Mouse (Mus musculus) lung, postnatal 0 days (tissue): ENCODE measurements around the gene Ugt3a2. TPM values are rescaled to one million over a fixed set of nuclear protein-coding genes. Genes with fewer than 3 reads are reported as not detected.

Experiments
- ATAC-seq: fragments of 200-750 bp; cut with Nextera tagmentation; 2 replicates; pipeline ENCODE4 v1.8.0; 2017; ENCODE audit warnings: moderate library complexity
- DNase-seq: peaks from one replicate; pipeline ENCODE4 v3.0.0-alpha.2; 2016; ENCODE audit warnings: low spot score
- H3K27ac ChIP-seq: fragments of 300-500 bp; sonication (generic); 2 replicates; pipeline ENCODE4 v1.5.1; 2014; ENCODE audit warnings: antibody characterized with exemption, mild to moderate bottlenecking, low read length, mixed read lengths
- H3K27me3 ChIP-seq: fragments of 300-500 bp; sonication (generic); replicated peaks from 2 replicates; pipeline ENCODE4 v1.6.1; 2014; ENCODE audit warnings: low read length, mixed read lengths; ENCODE audit not compliant: insufficient read depth
- H3K36me3 ChIP-seq: fragments of 300-500 bp; sonication (generic); 2 replicates; pipeline ENCODE4 v1.6.1; 2014; ENCODE audit warnings: low read length, mixed read lengths; ENCODE audit not compliant: insufficient read depth
- H3K4me1 ChIP-seq: fragments of 300-500 bp; sonication (generic); 2 replicates; pipeline ENCODE4 v1.6.1; 2014; ENCODE audit warnings: antibody characterized with exemption, low read depth, low read length, mixed read lengths; ENCODE audit not compliant: insufficient read depth
- H3K4me2 ChIP-seq: fragments of 300-500 bp; sonication (generic); replicated peaks from 2 replicates; pipeline ENCODE4 v1.6.1; 2014; ENCODE audit warnings: low read depth, mild to moderate bottlenecking, low read length, moderate library complexity, mixed read lengths
- H3K4me3 ChIP-seq: fragments of 300-500 bp; sonication (generic); 2 replicates; pipeline ENCODE4 v1.5.1; 2014; ENCODE audit warnings: low read depth, low read length
- H3K9ac ChIP-seq: fragments of 300-500 bp; sonication (generic); replicated peaks from 2 replicates; pipeline ENCODE4 v1.6.1; 2014; ENCODE audit warnings: low read depth, mild to moderate bottlenecking
- H3K9me3 ChIP-seq: fragments of 300-500 bp; sonication (generic); 2 replicates; pipeline ENCODE4 v1.6.1; 2016; ENCODE audit warnings: low read length, mixed read lengths
- CTCF ChIP-seq: IDR thresholded peaks from 2 replicates; pipeline ENCODE4 v1.5.1; 2016; ENCODE audit warnings: antibody characterized with exemption, mild to moderate bottlenecking
- EP300 ChIP-seq: IDR thresholded peaks from 2 replicates; pipeline ENCODE4 v1.6.1; 2016; ENCODE audit warnings: antibody characterized with exemption, mild to moderate bottlenecking, control low read depth
- WGBS: fragments of 180-500 bp; shearing (Covaris S2); extraction: QIAGEN DNeasy Blood & Tissue Kit; methylation state at CpG from one replicate; pipeline ENCODE4 v1.1.7; 2014; 5-methylcytosine and 5-hydroxymethylcytosine counted together
- polyA plus RNA-seq: library from polyadenylated mRNA; unstranded; fragments of >200 nt; fragmentation: Nextera tagmentation; extraction: Ambion mirVana; gene quantifications from 2 replicates; pipeline ENCODE4 v1.2.1, GENCODE M21; 2015

Ugt3a2 gene
- polyA plus RNA-seq, result not detected in 2 replicates

- Histone ChIP-seq H3K9ac (no peak within 1 kb of the TSS), H3K36me3 (no peaks in the 10 kb centered on the region), H3K4me2 (no peak within 1 kb of the TSS), H3K27ac (no peak within 1 kb of the TSS), H3K4me3 (no peak within 1 kb of the TSS), H3K27me3 (no peaks in the 10 kb centered on the region), H3K4me1 (no peaks in the 10 kb centered on the region), H3K9me3 (no peaks in the 10 kb centered on the region)
- ATAC-seq, result no peak
- 73% methylated on average over 4 of the region's 4 CpGs for WGBS
- no peak for TF ChIP-seq CTCF
- no peak for TF ChIP-seq EP300
- no peak for DNase-seq
Measured at GRCm38 (mm10) chr15:9335341-9335740, at the start of gene Ugt3a2. Gene Ugt3a2, plus strand, starts transcription at chr15:9335550.

GRCm38 (mm10) chr15:9289660-9290059 is 45.7 kb upstream of the Ugt3a2 start:
- Histone ChIP-seq H3K9ac (no peak overlapping the region), H3K4me2 (no peak overlapping the region), H3K9me3 (no peaks in the 10 kb centered on the region), H3K36me3 (no peaks in the 10 kb centered on the region), H3K27ac (no peak overlapping the region), H3K4me1 (no peaks in the 10 kb centered on the region), H3K4me3 (no peak overlapping the region), H3K27me3 (no peaks in the 10 kb centered on the region)
- DNase-seq (no peak), ATAC-seq (no peak)
- WGBS, result 55% methylated on average over 2 of the region's 2 CpGs
- TF ChIP-seq EP300, result no peak
- TF ChIP-seq CTCF, result no peak

- Histone ChIP-seq H3K27me3 (no peaks in the 10 kb centered on the region), H3K9me3 (no peaks in the 10 kb centered on the region), H3K9ac (no peak overlapping the region), H3K4me2 (no peak overlapping the region), H3K4me1 (no peaks in the 10 kb centered on the region), H3K27ac (no peak overlapping the region), H3K36me3 (no peaks in the 10 kb centered on the region), H3K4me3 (no peak overlapping the region)
- 71% methylated on average over 8 of the region's 8 CpGs for WGBS
- no peak for DNase-seq
- ATAC-seq, result no peak
- TF ChIP-seq EP300 (no peak), CTCF (no peak)
Measured at GRCm38 (mm10) chr15:9305978-9306692, 29.2 kb upstream of the Ugt3a2 start.

- no peak overlapping the region for H3K4me3 ChIP-seq
- H3K36me3 ChIP-seq, result no peaks in the 10 kb centered on the region
- H3K4me2 ChIP-seq, result no peak overlapping the region
- H3K27me3 ChIP-seq, result no peaks in the 10 kb centered on the region
- 63% methylated on average over 2 of the region's 2 CpGs for WGBS
- no peak for ATAC-seq
- H3K4me1 ChIP-seq, result no peaks in the 10 kb centered on the region
- no peaks in the 10 kb centered on the region for H3K9me3 ChIP-seq
- H3K27ac ChIP-seq, result no peak overlapping the region
- no peak for DNase-seq
- no peak overlapping the region for H3K9ac ChIP-seq
- TF ChIP-seq CTCF (no peak), EP300 (no peak)
Measured at GRCm38 (mm10) chr15:9334596-9334995, 754 bp upstream of the Ugt3a2 start.

GRCm38 (mm10) chr15:9336616-9337015 is 1.3 kb downstream of the Ugt3a2 start:
- Histone ChIP-seq H3K9me3 (no peaks in the 10 kb centered on the region), H3K27ac (no peak overlapping the region), H3K9ac (no peak overlapping the region), H3K4me1 (no peaks in the 10 kb centered on the region), H3K36me3 (no peaks in the 10 kb centered on the region), H3K4me3 (no peak overlapping the region), H3K27me3 (no peaks in the 10 kb centered on the region), H3K4me2 (no peak overlapping the region)
- WGBS, result 73% methylated on average over 3 of the region's 3 CpGs
- no peak for TF ChIP-seq EP300
- no peak for TF ChIP-seq CTCF
- ATAC-seq (no peak), DNase-seq (no peak)

GRCm38 (mm10) chr15:9337021-9337420 is 1.7 kb downstream of the Ugt3a2 start:
- no peaks in the 10 kb centered on the region for H3K36me3 ChIP-seq
- no peak overlapping the region for H3K4me3 ChIP-seq
- no peaks in the 10 kb centered on the region for H3K9me3 ChIP-seq
- no peak overlapping the region for H3K9ac ChIP-seq
- ATAC-seq (no peak), DNase-seq (no peak)
- no peaks in the 10 kb centered on the region for H3K27me3 ChIP-seq
- no peak for TF ChIP-seq EP300
- TF ChIP-seq CTCF, result no peak
- no peaks in the 10 kb centered on the region for H3K4me1 ChIP-seq
- WGBS, result 61% methylated on average over 3 of the region's 3 CpGs
- no peak overlapping the region for H3K4me2 ChIP-seq
- no peak overlapping the region for H3K27ac ChIP-seq

- Histone ChIP-seq H3K4me2 (no peak overlapping the region), H3K27me3 (no peaks in the 10 kb centered on the region), H3K9me3 (no peaks in the 10 kb centered on the region), H3K4me1 (no peaks in the 10 kb centered on the region), H3K9ac (no peak overlapping the region), H3K4me3 (no peak overlapping the region), H3K27ac (no peak overlapping the region), H3K36me3 (no peaks in the 10 kb centered on the region)
- ATAC-seq (no peak), DNase-seq (no peak)
- TF ChIP-seq EP300, result no peak
- no peak for TF ChIP-seq CTCF
- 37% methylated on average over 3 of the region's 3 CpGs for WGBS
Measured at GRCm38 (mm10) chr15:9348739-9349138, 13.4 kb downstream of the Ugt3a2 start.
